9 mouse cellular contexts compared by ENCODE assay signal in genomic region chrX:36226577-36226976, GRCm38 (mm10). TPM values are rescaled to one million over a fixed set of nuclear protein-coding genes. Genes with fewer than 3 reads are reported as not detected.
DNase-seq lines count a peak whose midpoint lies in the region; ATAC-seq and TF ChIP-seq lines count a peak whose summit lies in the region.
"Had no signal": no experiment of that assay in that cellular context is flagged by ENCODE, and none has a peak within 500 bp of the region (broad histone marks: within the 10 kb centered on the region; RNA-seq: fewer than 3 reads in every experiment).

No protein-coding gene starts in this region.

- DNase-seq in heart, postnatal 10 days: peak; percentile 26 to 43
- DNase-seq in c-Kit-positive CD71-positive TER-119-negative erythroid progenitor cells, embryonic 14.5 days (ENCODE audit: low read depth): peak; percentile 8
- DNase-seq in frontal cortex, postnatal 36 days (ENCODE audit: low spot score in 2 of 2): peak; percentile 17 to 66
- DNase-seq in layer of hippocampus, postnatal 36 days: peak; percentile 30 to 47
- DNase-seq in mesoderm, embryonic 11.5 days (ENCODE audit: low read depth, low spot score): peak; percentile 37

- 33% methylated on average over 2 of the region's 2 CpGs for WGBS in heart, embryonic 12.5 days

- TF ChIP-seq CTCF in ES-Bruce4 (IDR thresholded peaks at IDR 0.05; ENCODE audit: low read depth, low read length): peak; percentile 18

- H3K9ac ChIP-seq in heart, embryonic 12.5 days: no peak overlapping the region
- H3K9ac ChIP-seq in ES-Bruce4 (ENCODE audit: low read depth, poor library complexity, severe bottlenecking): no peak overlapping the region
- H3K9ac ChIP-seq: liver, embryonic 15.5 days had no signal

- no peak overlapping the region for H3K27ac ChIP-seq in heart, embryonic 12.5 days (ENCODE audit: poor library complexity, severe bottlenecking)
- no peak overlapping the region for H3K27ac ChIP-seq in ES-Bruce4 (ENCODE audit: insufficient read depth, low read length)
- H3K27ac ChIP-seq: liver, embryonic 15.5 days had no signal

- no peak for TF ChIP-seq EP300 in ES-Bruce4 (IDR thresholded peaks at IDR 0.05; ENCODE audit: insufficient read depth, low read depth, low read length)

- no peaks in the 10 kb centered on the region for H3K9me3 ChIP-seq in heart, embryonic 12.5 days (replicated peaks)
- H3K9me3 ChIP-seq in ES-Bruce4 (replicated peaks; ENCODE audit: control insufficient read depth, insufficient read depth, low read length, poor library complexity, severe bottlenecking): no peaks in the 10 kb centered on the region
- H3K9me3 ChIP-seq: liver, embryonic 15.5 days had no signal

- no peaks in the 10 kb centered on the region for H3K4me1 ChIP-seq in heart, embryonic 12.5 days (replicated peaks)
- H3K4me1 ChIP-seq in ES-Bruce4 (ENCODE audit: control insufficient read depth, insufficient read depth, low read length): no peaks in the 10 kb centered on the region
- H3K4me1 ChIP-seq: liver, embryonic 15.5 days had no signal

- no peaks in the 10 kb centered on the region for H3K36me3 ChIP-seq in heart, embryonic 12.5 days
- no peaks in the 10 kb centered on the region for H3K36me3 ChIP-seq in ES-Bruce4 (ENCODE audit: control insufficient read depth, insufficient read depth, low read length, poor library complexity, severe bottlenecking)
- H3K36me3 ChIP-seq: liver, embryonic 15.5 days had no signal

- TF ChIP-seq POLR2A in ES-Bruce4 (IDR thresholded peaks at IDR 0.05; ENCODE audit: insufficient read depth, low read length): no peak

- ATAC-seq in heart, embryonic 12.5 days (ENCODE audit: insufficient number of reproducible peaks, low FRiP score): no peak
- ATAC-seq in monocyte, adult 5-6 weeks (replicated peaks; ENCODE audit: insufficient number of reproducible peaks, low FRiP score, low TSS enrichment, poor library complexity, severe bottlenecking): no peak

- H3K4me3 ChIP-seq in heart, embryonic 12.5 days: no peak overlapping the region
- no peak overlapping the region for H3K4me3 ChIP-seq in ES-Bruce4 (ENCODE audit: low read depth, low read length)
- H3K4me3 ChIP-seq: liver, embryonic 15.5 days had no signal

- no peak overlapping the region for H3K4me2 ChIP-seq in heart, embryonic 12.5 days
- H3K4me2 ChIP-seq: liver, embryonic 15.5 days had no signal

- H3K27me3 ChIP-seq in heart, embryonic 12.5 days (replicated peaks): no peaks in the 10 kb centered on the region
- H3K27me3 ChIP-seq in ES-Bruce4 (ENCODE audit: control insufficient read depth, insufficient read depth, low read length, poor library complexity, severe bottlenecking): no peaks in the 10 kb centered on the region
- H3K27me3 ChIP-seq: liver, embryonic 15.5 days had no signal

- intact Hi-C loops in heart, postnatal 10 days (cut with DNase I): loop anchor here (1.0 to 5.0 kb wide), 2 partner anchors 101 to 126 kb away; partner anchors contain the start of gene Lonrf3

RNA-seq across cellular contexts. Expression of gene Zcchc12, which starts 30.9 kb away (rescaled TPM):
- under 1 TPM; 0.31 to 0.35 TPM for total RNA-seq in heart, postnatal 10 days (2021)
- polyA plus RNA-seq in heart, embryonic 12.5 days (2016; fragmentation: Nextera tagmentation; extraction: Ambion mirVana): 7.3 and 7.9 TPM in 2 replicates
- 1.3 and 2.4 TPM in 2 replicates for polyA plus RNA-seq in ES-Bruce4 (2011; ENCODE audit: insufficient read depth, insufficient read length, low read depth, missing spikeins)
- 10 to 100 TPM; 43.2 to 45.9 TPM for total RNA-seq in layer of hippocampus, postnatal 36 days (2021)
- total RNA-seq in monocyte, adult 5-6 weeks (2017): 0.53 TPM in 1 of 3 replicates, not detected in the others

Comparison
In these comparisons a context has a peak if more than half of its experiments do, and no peak if none do; other contexts are left out.
1. RNA of gene Zcchc12, which starts 30.9 kb away (total RNA-seq): 43.2 to 45.9 TPM in layer of hippocampus, postnatal 36 days; 0.31 to 0.35 TPM in heart, postnatal 10 days and 0.53 TPM in monocyte, adult 5-6 weeks; every median in the first group is over 10 times any median in the second.
2. Peak in every context shown above with its lines, with median percentiles within 50 percentile points of each other: DNase-seq.